Mouse (Mus musculus): ENCODE measurements around the gene Kif16b. TPM values are rescaled to one million over a fixed set of nuclear protein-coding genes. Genes with fewer than 3 reads are reported as not detected.

Kif16b gene
- polyA plus RNA-seq, 1 experiment from 2014 or later = 16.4 TPM

GRCm38 (mm10) chr2:142682965-142683709 lies 218.2 kb downstream of the Kif16b start:
- Histone ChIP-seq H3K4me3 (replicated peaks; ENCODE audit: low read length) (no peak overlapping the region), H3K4me1 (ENCODE audit: control insufficient read depth, insufficient read depth, low read length) (no peaks in the 10 kb centered on the region), H3K27ac (ENCODE audit: low read length) (no peak overlapping the region), H3K36me3 (ENCODE audit: control insufficient read depth, insufficient read depth, low read length) (no peaks in the 10 kb centered on the region), H3K4me2 (ENCODE audit: low read depth, low read length) (no peak overlapping the region), H3K9me3 (replicated peaks; ENCODE audit: control insufficient read depth, low read length) (no peaks in the 10 kb centered on the region), H3K9ac (ENCODE audit: low read length) (no peak overlapping the region), H3K27me3 (ENCODE audit: control insufficient read depth, insufficient read depth, low read length) (no peaks in the 10 kb centered on the region)
- no peak for ATAC-seq (ENCODE audit: insufficient read depth, low FRiP score)
- WGBS = 55% methylated on average over 5 of the region's 5 CpGs

- Histone ChIP-seq H3K4me2 (ENCODE audit: low read depth, low read length) (no peak overlapping the region), H3K9me3 (replicated peaks; ENCODE audit: control insufficient read depth, low read length) (no peaks in the 10 kb centered on the region), H3K27ac (ENCODE audit: low read length) (no peak overlapping the region), H3K9ac (ENCODE audit: low read length) (no peak overlapping the region), H3K27me3 (ENCODE audit: control insufficient read depth, insufficient read depth, low read length) (no peaks in the 10 kb centered on the region), H3K36me3 (ENCODE audit: control insufficient read depth, insufficient read depth, low read length) (no peaks in the 10 kb centered on the region), H3K4me1 (ENCODE audit: control insufficient read depth, insufficient read depth, low read length) (no peaks in the 10 kb centered on the region), H3K4me3 (replicated peaks; ENCODE audit: low read length) (no peak overlapping the region)
- no peak for ATAC-seq (ENCODE audit: insufficient read depth, low FRiP score)
- WGBS = 76% methylated on average over 3 of the region's 3 CpGs
These were observed 232.9 kb downstream of the Kif16b start for GRCm38 (mm10) chr2:142668426-142668825.

- Histone ChIP-seq H3K9ac (ENCODE audit: low read length) (no peak overlapping the region), H3K4me2 (ENCODE audit: low read depth, low read length) (no peak overlapping the region), H3K27me3 (ENCODE audit: control insufficient read depth, insufficient read depth, low read length) (no peaks in the 10 kb centered on the region), H3K9me3 (replicated peaks; ENCODE audit: control insufficient read depth, low read length) (no peaks in the 10 kb centered on the region), H3K4me1 (ENCODE audit: control insufficient read depth, insufficient read depth, low read length) (no peaks in the 10 kb centered on the region), H3K36me3 (ENCODE audit: control insufficient read depth, insufficient read depth, low read length) (no peaks in the 10 kb centered on the region), H3K4me3 (replicated peaks; ENCODE audit: low read length) (no peak overlapping the region), H3K27ac (ENCODE audit: low read length) (no peak overlapping the region)
- no peak for ATAC-seq (ENCODE audit: insufficient read depth, low FRiP score)
- 54% methylated on average over 7 of the region's 7 CpGs for WGBS
These were observed 249.7 kb downstream of the Kif16b start for GRCm38 (mm10) chr2:142651591-142651990.

GRCm38 (mm10) chr2:142648023-142648453 lies 253.3 kb downstream of the Kif16b start:
- 90% methylated on average over 8 of the region's 8 CpGs for WGBS
- Histone ChIP-seq H3K4me2 (ENCODE audit: low read depth, low read length) (no peak overlapping the region), H3K27ac (ENCODE audit: low read length) (no peak overlapping the region), H3K27me3 (ENCODE audit: control insufficient read depth, insufficient read depth, low read length) (no peaks in the 10 kb centered on the region), H3K4me3 (replicated peaks; ENCODE audit: low read length) (no peak overlapping the region), H3K9me3 (replicated peaks; ENCODE audit: control insufficient read depth, low read length) (no peaks in the 10 kb centered on the region), H3K36me3 (ENCODE audit: control insufficient read depth, insufficient read depth, low read length) (no peaks in the 10 kb centered on the region), H3K9ac (ENCODE audit: low read length) (no peak overlapping the region), H3K4me1 (ENCODE audit: control insufficient read depth, insufficient read depth, low read length) (no peaks in the 10 kb centered on the region)
- ATAC-seq (ENCODE audit: insufficient read depth, low FRiP score) = no peak

- no peaks in the 10 kb centered on the region for H3K27me3 ChIP-seq (ENCODE audit: control insufficient read depth, insufficient read depth, low read length)
- no peak for ATAC-seq (ENCODE audit: insufficient read depth, low FRiP score)
- H3K36me3 ChIP-seq (ENCODE audit: control insufficient read depth, insufficient read depth, low read length) = no peaks in the 10 kb centered on the region
- no peak overlapping the region for H3K9ac ChIP-seq (ENCODE audit: low read length)
- no peak overlapping the region for H3K27ac ChIP-seq (ENCODE audit: low read length)
- no peaks in the 10 kb centered on the region for H3K4me1 ChIP-seq (ENCODE audit: control insufficient read depth, insufficient read depth, low read length)
- H3K4me2 ChIP-seq (ENCODE audit: low read depth, low read length) = no peak overlapping the region
- 85% methylated on average over 4 of the region's 4 CpGs for WGBS
- H3K9me3 ChIP-seq (replicated peaks; ENCODE audit: control insufficient read depth, low read length) = no peaks in the 10 kb centered on the region
- H3K4me3 ChIP-seq (replicated peaks; ENCODE audit: low read length) = no peak overlapping the region
These were observed 254.5 kb downstream of the Kif16b start for GRCm38 (mm10) chr2:142646863-142647262.

- no peak overlapping the region for H3K27ac ChIP-seq (ENCODE audit: low read length)
- H3K36me3 ChIP-seq (ENCODE audit: control insufficient read depth, insufficient read depth, low read length) = no peaks in the 10 kb centered on the region
- WGBS = 78% methylated on average over 2 of the region's 2 CpGs
- no peak overlapping the region for H3K4me2 ChIP-seq (ENCODE audit: low read depth, low read length)
- no peaks in the 10 kb centered on the region for H3K4me1 ChIP-seq (ENCODE audit: control insufficient read depth, insufficient read depth, low read length)
- ATAC-seq (ENCODE audit: insufficient read depth, low FRiP score) = no peak
- H3K9ac ChIP-seq (ENCODE audit: low read length) = no peak overlapping the region
- no peaks in the 10 kb centered on the region for H3K27me3 ChIP-seq (ENCODE audit: control insufficient read depth, insufficient read depth, low read length)
- no peaks in the 10 kb centered on the region for H3K9me3 ChIP-seq (replicated peaks; ENCODE audit: control insufficient read depth, low read length)
- H3K4me3 ChIP-seq (replicated peaks; ENCODE audit: low read length) = no peak overlapping the region
These were observed 259.6 kb downstream of the Kif16b start for GRCm38 (mm10) chr2:142641766-142642165.

- Histone ChIP-seq H3K27me3 (ENCODE audit: control insufficient read depth, insufficient read depth, low read length) (no peaks in the 10 kb centered on the region), H3K9ac (ENCODE audit: low read length) (no peak overlapping the region), H3K4me1 (ENCODE audit: control insufficient read depth, insufficient read depth, low read length) (no peaks in the 10 kb centered on the region), H3K27ac (ENCODE audit: low read length) (no peak overlapping the region), H3K9me3 (replicated peaks; ENCODE audit: control insufficient read depth, low read length) (no peaks in the 10 kb centered on the region), H3K4me3 (replicated peaks; ENCODE audit: low read length) (no peak overlapping the region), H3K36me3 (ENCODE audit: control insufficient read depth, insufficient read depth, low read length) (no peaks in the 10 kb centered on the region), H3K4me2 (ENCODE audit: low read depth, low read length) (no peak overlapping the region)
- 66% methylated on average over 7 of the region's 7 CpGs for WGBS
- ATAC-seq (ENCODE audit: insufficient read depth, low FRiP score) = no peak
These were observed 265.6 kb downstream of the Kif16b start for GRCm38 (mm10) chr2:142635606-142636304.

- H3K4me1 ChIP-seq (ENCODE audit: control insufficient read depth, insufficient read depth, low read length) = no peaks in the 10 kb centered on the region
- H3K9ac ChIP-seq (ENCODE audit: low read length) = no peak overlapping the region
- no peak overlapping the region for H3K4me3 ChIP-seq (replicated peaks; ENCODE audit: low read length)
- no peaks in the 10 kb centered on the region for H3K9me3 ChIP-seq (replicated peaks; ENCODE audit: control insufficient read depth, low read length)
- ATAC-seq (ENCODE audit: insufficient read depth, low FRiP score) = no peak
- no peaks in the 10 kb centered on the region for H3K27me3 ChIP-seq (ENCODE audit: control insufficient read depth, insufficient read depth, low read length)
- H3K27ac ChIP-seq (ENCODE audit: low read length) = no peak overlapping the region
- H3K36me3 ChIP-seq (ENCODE audit: control insufficient read depth, insufficient read depth, low read length) = no peaks in the 10 kb centered on the region
- H3K4me2 ChIP-seq (ENCODE audit: low read depth, low read length) = no peak overlapping the region
- WGBS = 78% methylated on average over 6 of the region's 6 CpGs
These were observed 267.3 kb downstream of the Kif16b start for GRCm38 (mm10) chr2:142633996-142634559.
